Mouse (Mus musculus) layer of hippocampus, postnatal 14 days (tissue): ENCODE measurements around the gene Eif4g1. TPM values are rescaled to one million over a fixed set of nuclear protein-coding genes. Genes with fewer than 3 reads are reported as not detected.

ENCODE experiments used
- DNase-seq, 2 experiments: peaks; one replicate each; pipeline ENCODE4 v3.0.0; 2021 to 2022; ENCODE audit warnings: low spot score in 2 of 2, mixed read lengths in 1 of 2
- total RNA-seq, 2 experiments: library from RNA; stranded (reverse); gene quantifications; 2 replicates each; pipeline ENCODE4 v1.2.3; 2021

Gene Eif4g1
- total RNA-seq, 2 experiments from 2014 or later = 336 to 340 TPM

- no peak for DNase-seq
Observed at GRCm38 (mm10) chr16:20723247-20723646, 55.1 kb downstream of the Eif4g1 start.

GRCm38 (mm10) chr16:20724338-20724748 lies 56.2 kb downstream of the Eif4g1 start:
- DNase-seq = peak in 1 of 2 experiments; percentile 35

GRCm38 (mm10) chr16:20725321-20725720 lies 57.2 kb downstream of the Eif4g1 start:
- DNase-seq = no peak

GRCm38 (mm10) chr16:20725750-20726149 lies 57.6 kb downstream of the Eif4g1 start:
- DNase-seq = no peak

- DNase-seq = no peak
Observed at GRCm38 (mm10) chr16:20726384-20726783, 58.3 kb downstream of the Eif4g1 start.

- DNase-seq = no peak
Observed at GRCm38 (mm10) chr16:20730293-20730711, 62.2 kb downstream of the Eif4g1 start.

GRCm38 (mm10) chr16:20731688-20732087 lies 63.6 kb downstream of the Eif4g1 start:
- peak in 1 of 2 experiments; percentile 26 for DNase-seq

- no peak for DNase-seq
Observed at GRCm38 (mm10) chr16:20732251-20732924, 64.3 kb downstream of the Eif4g1 start.

- peak in 1 of 2 experiments; percentile 70 for DNase-seq
Observed at GRCm38 (mm10) chr16:20732925-20733730, 65.0 kb downstream of the Eif4g1 start, which contains the start of gene Chrd. TSS of gene Chrd (plus strand) at chr16:20733127.

GRCm38 (mm10) chr16:20733731-20734730 lies 65.9 kb downstream of the Eif4g1 start, which contains the start of gene Thpo:
TSS of gene Thpo (minus strand) at chr16:20734511.
- no peak for DNase-seq

- DNase-seq = no peak
Observed at GRCm38 (mm10) chr16:20735651-20736050, 67.5 kb downstream of the Eif4g1 start.

GRCm38 (mm10) chr16:20736168-20736567 lies 68.1 kb downstream of the Eif4g1 start:
- no peak for DNase-seq

- no peak for DNase-seq
Observed at GRCm38 (mm10) chr16:20736823-20737222, 68.7 kb downstream of the Eif4g1 start.

- DNase-seq = no peak
Observed at GRCm38 (mm10) chr16:20739845-20740244, 71.7 kb downstream of the Eif4g1 start.

Other genes starting within 250 kb of the Eif4g1 start
- gene Abcc5, start 241.9 kb upstream of the Eif4g1 start, total RNA-seq = 100 to 1,000 TPM; 175 to 193 TPM
- 10 to 100 TPM; 51.7 to 54.1 TPM for gene Eif2b5, start 169.5 kb upstream of the Eif4g1 start, total RNA-seq
- 10 to 100 TPM; 77.2 to 78.9 TPM for gene Dvl3, start 151.3 kb upstream of the Eif4g1 start, total RNA-seq
- 100 to 1,000 TPM; 893 to 941 TPM for gene Ap2m1, start 132.8 kb upstream of the Eif4g1 start, total RNA-seq
- 10 to 100 TPM; 82.8 to 87.9 TPM for gene Abcf3, start 119.7 kb upstream of the Eif4g1 start, total RNA-seq
- gene Vwa5b2, start 78.8 kb upstream of the Eif4g1 start, total RNA-seq = 10 to 100 TPM; 30.8 to 43.6 TPM
- 1 to 10 TPM; 1.7 to 3.6 TPM for gene Eef1akmt4, start 56.7 kb upstream of the Eif4g1 start, total RNA-seq
- gene Gm49333, start 56.7 kb upstream of the Eif4g1 start, total RNA-seq = not detected
- 10 to 100 TPM; 12.3 to 14.1 TPM for gene Alg3, start 56.6 kb upstream of the Eif4g1 start, total RNA-seq
- 100 to 1,000 TPM; 118 to 125 TPM for gene Camk2n2, start 47.0 kb upstream of the Eif4g1 start, total RNA-seq
- gene Ece2, start 38.5 kb upstream of the Eif4g1 start, total RNA-seq = 10 to 100 TPM; 27.2 to 30.8 TPM
- gene Psmd2, start 16.7 kb upstream of the Eif4g1 start, total RNA-seq = 100 to 1,000 TPM; 239 to 245 TPM
- 100 to 1,000 TPM; 432 to 446 TPM for gene Fam131a, start 24.9 kb downstream of the Eif4g1 start, total RNA-seq
- gene Polr2h, start 49.4 kb downstream of the Eif4g1 start, total RNA-seq = 10 to 100 TPM; 22.4 to 25.7 TPM
- gene Clcn2, start 49.4 kb downstream of the Eif4g1 start, total RNA-seq = 10 to 100 TPM; 49.9 to 60.4 TPM
- 10 to 100 TPM; 36.4 to 45.8 TPM for gene Chrd, start 64.8 kb downstream of the Eif4g1 start, total RNA-seq
- 1 to 10 TPM; 5.0 to 5.9 TPM for gene Thpo, start 66.2 kb downstream of the Eif4g1 start, total RNA-seq